Mouse (Mus musculus): ENCODE measurements around the gene Pan3.

GRCm38 (mm10) chr5:147436491-147436890 is 6.5 kb downstream of the Pan3 start:
- TF ChIP-seq POLR2A (IDR thresholded peaks at IDR 0.05; ENCODE audit: borderline replicate concordance, insufficient read depth, low read length) (no peak), CTCF (IDR thresholded peaks at IDR 0.05; ENCODE audit: borderline replicate concordance, insufficient read depth, low read depth, low read length) (no peak)

Measured in cerebellum, adult 2 months (tissue).